Mouse (Mus musculus) stomach, embryonic 14.5 days (tissue): ENCODE measurements at regions not wholly inside any gene's neighbourhood (a gene's known extent, or its start where the extent isn't known, plus 50 kb on each side); places are given as distances from the start of the nearest gene placed in this dataset.

Experiments
- ATAC-seq: fragments of 200-750 bp; cut with Nextera tagmentation; 2 replicates; pipeline ENCODE4 v1.8.0; 2017; ENCODE audit warnings: low read depth, moderate TSS enrichment; ENCODE audit not compliant: insufficient number of reproducible peaks, insufficient read depth, low FRiP score
- H3K27ac ChIP-seq: fragments of 300-500 bp; sonication (generic); 2 replicates; pipeline ENCODE4 v1.5.1; 2014; ENCODE audit warnings: mild to moderate bottlenecking, low read length, moderate library complexity, mixed read lengths
- H3K27me3 ChIP-seq: fragments of 300-500 bp; sonication (generic); 2 replicates; pipeline ENCODE4 v1.6.1; 2014; ENCODE audit warnings: low read length, control low read depth, mixed read lengths; ENCODE audit not compliant: control insufficient read depth, insufficient read depth
- H3K36me3 ChIP-seq: fragments of 300-500 bp; sonication (generic); 2 replicates; pipeline ENCODE4 v1.6.1; 2014; ENCODE audit warnings: mild to moderate bottlenecking, control low read depth, low read length, moderate library complexity, mixed read lengths; ENCODE audit not compliant: control insufficient read depth, insufficient read depth
- H3K4me1 ChIP-seq: fragments of 300-500 bp; sonication (generic); 2 replicates; pipeline ENCODE4 v1.6.1; 2014; ENCODE audit warnings: low read length, control low read depth, mixed read lengths; ENCODE audit not compliant: control insufficient read depth, insufficient read depth
- H3K4me2 ChIP-seq: fragments of 300-500 bp; sonication (generic); replicated peaks from 2 replicates; pipeline ENCODE4 v1.6.1; 2014; ENCODE audit warnings: low read depth, low read length, control low read depth
- H3K4me3 ChIP-seq: fragments of 300-500 bp; sonication (generic); 2 replicates; pipeline ENCODE4 v1.5.1; 2014; ENCODE audit warnings: low read depth, low read length, control low read depth
- H3K9ac ChIP-seq: fragments of 300-500 bp; sonication (generic); replicated peaks from 2 replicates; pipeline ENCODE4 v1.6.1; 2014; ENCODE audit warnings: low read depth, mild to moderate bottlenecking, control low read depth, low read length, moderate library complexity, mixed read lengths
- H3K9me3 ChIP-seq: fragments of 300-500 bp; sonication (generic); 2 replicates; pipeline ENCODE4 v1.6.1; 2016; ENCODE audit warnings: low read depth, low read length, control low read depth; ENCODE audit not compliant: control insufficient read depth
- WGBS: fragments of 180-500 bp; shearing (Covaris S2); extraction: QIAGEN DNeasy Blood & Tissue Kit; methylation state at CpG from one replicate; pipeline ENCODE4 v1.1.7; 2014; 5-methylcytosine and 5-hydroxymethylcytosine counted together

GRCm38 (mm10) chr9:50395543-50395942 is 50.8 kb upstream of the Rpl10-ps3 start:
- WGBS, result 81% methylated on average over 3 of the region's 3 CpGs
- no peak overlapping the region for H3K4me2 ChIP-seq
- no peaks in the 10 kb centered on the region; the same call in 1 of the 2 replicates for H3K4me1 ChIP-seq
- H3K27me3 ChIP-seq, result no peaks in the 10 kb centered on the region
- H3K36me3 ChIP-seq, result no peaks in the 10 kb centered on the region
- H3K9me3 ChIP-seq, result no peaks in the 10 kb centered on the region
- ATAC-seq, result no peak
- no peak overlapping the region for H3K27ac ChIP-seq
- no peak overlapping the region for H3K9ac ChIP-seq
- H3K4me3 ChIP-seq, result no peak overlapping the region

- no peak for ATAC-seq
- no peaks in the 10 kb centered on the region; the same call in 1 of the 2 replicates for H3K4me1 ChIP-seq
- WGBS, result 42% methylated on average over 7 of the region's 7 CpGs
- H3K9me3 ChIP-seq, result no peaks in the 10 kb centered on the region
- no peak overlapping the region for H3K9ac ChIP-seq
- H3K27ac ChIP-seq, result no peak overlapping the region
- H3K36me3 ChIP-seq, result no peaks in the 10 kb centered on the region
- H3K4me2 ChIP-seq, result no peak overlapping the region
- H3K4me3 ChIP-seq, result no peak overlapping the region
- no peaks in the 10 kb centered on the region for H3K27me3 ChIP-seq
Measured at GRCm38 (mm10) chr9:50396051-50396450, 51.3 kb upstream of the Rpl10-ps3 start.

GRCm38 (mm10) chr9:50408396-50408795 is 63.6 kb upstream of the Rpl10-ps3 start:
- WGBS, result 72% methylated on average over 4 of the region's 4 CpGs
- Histone ChIP-seq H3K27me3 (no peaks in the 10 kb centered on the region), H3K9me3 (no peaks in the 10 kb centered on the region), H3K4me3 (no peak overlapping the region), H3K27ac (no peak overlapping the region), H3K36me3 (no peaks in the 10 kb centered on the region), H3K4me2 (no peak overlapping the region), H3K4me1 (no peaks in the 10 kb centered on the region), H3K9ac (no peak overlapping the region)
- no peak for ATAC-seq

- WGBS, result 65% methylated on average over 4 of the region's 4 CpGs
- Histone ChIP-seq H3K27me3 (no peaks in the 10 kb centered on the region), H3K9ac (no peak overlapping the region), H3K36me3 (no peaks in the 10 kb centered on the region), H3K4me1 (no peaks in the 10 kb centered on the region), H3K27ac (no peak overlapping the region), H3K4me2 (no peak overlapping the region), H3K9me3 (no peaks in the 10 kb centered on the region), H3K4me3 (no peak overlapping the region)
- no peak for ATAC-seq
Measured at GRCm38 (mm10) chr9:50408845-50409244, 64.1 kb upstream of the Rpl10-ps3 start.

- no peak overlapping the region for H3K9ac ChIP-seq
- H3K36me3 ChIP-seq, result no peaks in the 10 kb centered on the region
- no peaks in the 10 kb centered on the region for H3K4me1 ChIP-seq
- H3K27me3 ChIP-seq, result no peaks in the 10 kb centered on the region
- no peak overlapping the region for H3K27ac ChIP-seq
- H3K4me2 ChIP-seq, result no peak overlapping the region
- 76% methylated on average over 8 of the region's 8 CpGs for WGBS
- no peak for ATAC-seq
- H3K9me3 ChIP-seq, result no peaks in the 10 kb centered on the region
- no peak overlapping the region for H3K4me3 ChIP-seq
Measured at GRCm38 (mm10) chr9:50412986-50413385, 68.2 kb upstream of the Rpl10-ps3 start.

- ATAC-seq, result no peak
- H3K9me3 ChIP-seq, result no peaks in the 10 kb centered on the region
- no peak overlapping the region for H3K4me2 ChIP-seq
- no peak overlapping the region for H3K9ac ChIP-seq
- no peaks in the 10 kb centered on the region for H3K36me3 ChIP-seq
- H3K4me1 ChIP-seq, result no peaks in the 10 kb centered on the region
- H3K27me3 ChIP-seq, result no peaks in the 10 kb centered on the region
- H3K27ac ChIP-seq, result no peak overlapping the region
- H3K4me3 ChIP-seq, result no peak overlapping the region
- 69% methylated on average over 9 of the region's 9 CpGs for WGBS
Measured at GRCm38 (mm10) chr9:50413514-50414335, 69.0 kb upstream of the Rpl10-ps3 start.

- no peak overlapping the region for H3K27ac ChIP-seq
- ATAC-seq, result no peak
- H3K36me3 ChIP-seq, result no peaks in the 10 kb centered on the region
- 52% methylated on average over 6 of the region's 6 CpGs for WGBS
- H3K4me2 ChIP-seq, result no peak overlapping the region
- H3K4me1 ChIP-seq, result no peaks in the 10 kb centered on the region
- H3K4me3 ChIP-seq, result no peak overlapping the region
- H3K27me3 ChIP-seq, result no peaks in the 10 kb centered on the region
- no peak overlapping the region for H3K9ac ChIP-seq
- H3K9me3 ChIP-seq, result no peaks in the 10 kb centered on the region
Measured at GRCm38 (mm10) chr9:50414796-50415340, 70.1 kb upstream of the Rpl10-ps3 start.

- WGBS, result 64% methylated on average over 3 of the region's 3 CpGs
- Histone ChIP-seq H3K9ac (no peak overlapping the region), H3K4me1 (no peaks in the 10 kb centered on the region), H3K9me3 (no peaks in the 10 kb centered on the region), H3K4me2 (no peak overlapping the region), H3K4me3 (no peak overlapping the region), H3K27me3 (no peaks in the 10 kb centered on the region), H3K36me3 (no peaks in the 10 kb centered on the region), H3K27ac (no peak overlapping the region)
- ATAC-seq, result no peak
Measured at GRCm38 (mm10) chr9:50416677-50417076, 71.9 kb upstream of the Rpl10-ps3 start.
